Mouse (Mus musculus) MEL (cell line): ENCODE results near the gene Ankrd40. TPM values are rescaled to one million over a fixed set of nuclear protein-coding genes. Genes with fewer than 3 reads are reported as not detected.

ENCODE experiments used
- DNase-seq: peaks from one replicate; pipeline ENCODE4 v3.0.0; 2011; ENCODE audit warnings: low read depth, low spot score
- H3K27ac ChIP-seq: 2 replicates; pipeline ENCODE4 v1.5.1; 2012; ENCODE audit warnings: low read depth, mild to moderate bottlenecking, control low read depth, low read length, moderate library complexity; ENCODE audit not compliant: control insufficient read depth
- H3K27me3 ChIP-seq, 2 experiments: fragments of 150-350 bp in 1 of 2; sonication (generic) in 1 of 2; 2 replicates each; pipeline ENCODE4 v1.6.1; 2012; ENCODE audit warnings: low read length in 2 of 2, mild to moderate bottlenecking in 2 of 2, improper control_type of control experiment in 1 of 2, moderate library complexity in 1 of 2; ENCODE audit not compliant: insufficient read depth in 2 of 2, control insufficient read depth in 1 of 2
- H3K36me3 ChIP-seq, 2 experiments: 2 replicates each; pipeline ENCODE4 v1.6.1; 2012 to 2014; ENCODE audit warnings: low read length in 2 of 2, improper control_type of control experiment in 1 of 2, inconsistent platforms in 1 of 2, mild to moderate bottlenecking in 1 of 2; ENCODE audit not compliant: insufficient read depth in 2 of 2, control insufficient read depth in 1 of 2
- H3K4me1 ChIP-seq, 2 experiments: fragments of 150-350 bp in 1 of 2; sonication (generic) in 1 of 2; 2 replicates each; pipeline ENCODE4 v1.6.1; 2012; ENCODE audit warnings: low read length in 2 of 2, improper control_type of control experiment in 1 of 2, mild to moderate bottlenecking in 1 of 2; ENCODE audit not compliant: insufficient read depth in 2 of 2, control insufficient read depth in 1 of 2
- H3K4me3 ChIP-seq, 2 experiments: fragments of 150-350 bp in 1 of 2; sonication (generic) in 1 of 2; 2 replicates each; pipeline ENCODE4 v1.5.1; 2012; ENCODE audit warnings: low read depth in 2 of 2, low read length in 2 of 2, mild to moderate bottlenecking in 2 of 2, moderate library complexity in 2 of 2, control low read depth in 1 of 2, improper control_type of control experiment in 1 of 2; ENCODE audit not compliant: control insufficient read depth in 1 of 2, insufficient read depth in 1 of 2
- H3K79me2 ChIP-seq: 2 replicates; pipeline ENCODE4 v1.6.1; 2012; ENCODE audit warnings: mild to moderate bottlenecking, low read length, moderate library complexity; ENCODE audit not compliant: control insufficient read depth, poor library complexity, insufficient read depth
- H3K9ac ChIP-seq: 2 replicates; pipeline ENCODE4 v1.6.1; 2012; ENCODE audit warnings: low read depth, mild to moderate bottlenecking, control low read depth, low read length, moderate library complexity; ENCODE audit not compliant: control insufficient read depth, poor library complexity, severe bottlenecking
- H3K9me3 ChIP-seq: fragments of 150-350 bp; sonication (generic); replicated peaks from 2 replicates; pipeline ENCODE4 v1.6.1; 2012; ENCODE audit warnings: mild to moderate bottlenecking, low read length, improper control_type of control experiment, moderate library complexity; ENCODE audit not compliant: insufficient read depth
- BHLHE40 ChIP-seq: IDR thresholded peaks from 2 replicates; pipeline ENCODE4 v1.6.1; 2012; ENCODE audit warnings: low read depth, mild to moderate bottlenecking, inconsistent platforms, low read length, improper control_type of control experiment, borderline replicate concordance
- CHD1 ChIP-seq: IDR thresholded peaks from 2 replicates; pipeline ENCODE4 v1.6.1; 2012; ENCODE audit warnings: low read depth, mild to moderate bottlenecking, inconsistent platforms, low read length, improper control_type of control experiment
- CTCF ChIP-seq, 3 experiments: IDR thresholded peaks in 2 of 3; conservative IDR thresholded peaks in 1 of 3; 2 replicates each; pipeline ENCODE4 v1.5.1; 2011 to 2012; ENCODE audit warnings: low read length in 3 of 3, low read depth in 2 of 3, mild to moderate bottlenecking in 2 of 3, improper control_type of control experiment in 1 of 3, inconsistent platforms in 1 of 3, mixed read lengths in 1 of 3, moderate library complexity in 1 of 3; ENCODE audit not compliant: control insufficient read depth in 1 of 3, insufficient read depth in 1 of 3, poor library complexity in 1 of 3, severe bottlenecking in 1 of 3
- ELF1 ChIP-seq: IDR thresholded peaks from 2 replicates; pipeline ENCODE4 v1.6.1; 2014; ENCODE audit warnings: low read depth, mild to moderate bottlenecking, inconsistent platforms, low read length, improper control_type of control experiment, moderate library complexity
- EP300 ChIP-seq, 2 experiments: IDR thresholded peaks; 2 replicates each; pipeline ENCODE4 v1.6.1; 2011; ENCODE audit warnings: improper control_type of control experiment in 2 of 2, low read length in 2 of 2, low read depth in 1 of 2, mild to moderate bottlenecking in 1 of 2
- ETS1 ChIP-seq: IDR thresholded peaks from 2 replicates; pipeline ENCODE4 v1.6.1; 2012; ENCODE audit warnings: low read depth, mild to moderate bottlenecking, inconsistent platforms, low read length, improper control_type of control experiment, moderate library complexity
- GABPA ChIP-seq: IDR thresholded peaks from 2 replicates; pipeline ENCODE4 v1.6.1; 2012; ENCODE audit warnings: low read depth, mild to moderate bottlenecking, inconsistent platforms, low read length, improper control_type of control experiment, moderate library complexity
- GATA1 ChIP-seq: IDR thresholded peaks from 2 replicates; pipeline ENCODE4 v1.6.1; 2011; ENCODE audit warnings: low read depth, low read length, improper control_type of control experiment
- HCFC1 ChIP-seq: IDR thresholded peaks from 2 replicates; pipeline ENCODE4 v1.6.1; 2012; ENCODE audit warnings: low read depth, mild to moderate bottlenecking, inconsistent platforms, low read length, improper control_type of control experiment, moderate library complexity
- JUND ChIP-seq: IDR thresholded peaks from 2 replicates; pipeline ENCODE4 v1.6.1; 2011; ENCODE audit warnings: low read depth, mild to moderate bottlenecking, improper control_type of control experiment, low read length
- KAT2A ChIP-seq: conservative IDR thresholded peaks from 2 replicates; pipeline ENCODE4 v1.6.1; 2012; ENCODE audit warnings: low read depth, low read length, improper control_type of control experiment, inconsistent platforms
- MAFK ChIP-seq: IDR thresholded peaks from 2 replicates; pipeline ENCODE4 v1.6.1; 2011; ENCODE audit warnings: low read depth, mild to moderate bottlenecking, low read length, improper control_type of control experiment, borderline replicate concordance
- MAX ChIP-seq: IDR thresholded peaks from 2 replicates; pipeline ENCODE4 v1.6.1; 2011; ENCODE audit warnings: low read length, improper control_type of control experiment
- MAZ ChIP-seq: IDR thresholded peaks from 2 replicates; pipeline ENCODE4 v1.6.1; 2012; ENCODE audit warnings: low read depth, mild to moderate bottlenecking, inconsistent platforms, low read length, improper control_type of control experiment
- MXI1 ChIP-seq: IDR thresholded peaks from 2 replicates; pipeline ENCODE4 v1.6.1; 2011; ENCODE audit warnings: mild to moderate bottlenecking, low read depth, low read length, improper control_type of control experiment
- MYB ChIP-seq: IDR thresholded peaks from 2 replicates; pipeline ENCODE4 v1.6.1; 2011; ENCODE audit warnings: mild to moderate bottlenecking, low read depth, low read length, improper control_type of control experiment
- MYC ChIP-seq: IDR thresholded peaks from 2 replicates; pipeline ENCODE4 v1.6.1; 2011; ENCODE audit warnings: low read depth, mild to moderate bottlenecking, low read length, improper control_type of control experiment, moderate library complexity
- NELFE ChIP-seq: IDR thresholded peaks from 2 replicates; pipeline ENCODE4 v1.6.1; 2011; ENCODE audit warnings: low read depth, low read length, improper control_type of control experiment
- NRF1 ChIP-seq: IDR thresholded peaks from 2 replicates; pipeline ENCODE4 v1.6.1; 2014; ENCODE audit warnings: low read depth, mild to moderate bottlenecking, inconsistent platforms, low read length, improper control_type of control experiment, moderate library complexity; ENCODE audit not compliant: poor library complexity, insufficient read depth, severe bottlenecking
- POLR2A ChIP-seq, 2 experiments: IDR thresholded peaks; 2 replicates each; pipeline ENCODE4 v1.6.1; 2011 to 2012; ENCODE audit warnings: low read length in 2 of 2, mild to moderate bottlenecking in 2 of 2, control low read depth in 1 of 2, improper control_type of control experiment in 1 of 2, low read depth in 1 of 2, moderate library complexity in 1 of 2; ENCODE audit not compliant: control insufficient read depth in 1 of 2, insufficient read depth in 1 of 2, poor library complexity in 1 of 2
- POLR2AphosphoS2 ChIP-seq: IDR thresholded peaks from 2 replicates; pipeline ENCODE4 v1.6.1; 2011; ENCODE audit warnings: low read length, improper control_type of control experiment
- POLR2AphosphoS5 ChIP-seq: IDR thresholded peaks from 2 replicates; pipeline ENCODE4 v1.6.1; 2012; ENCODE audit warnings: low read depth, borderline replicate concordance, mild to moderate bottlenecking, inconsistent platforms, low read length, moderate library complexity, mixed read lengths
- RAD21 ChIP-seq: IDR thresholded peaks from 2 replicates; pipeline ENCODE4 v1.6.1; 2011; ENCODE audit warnings: mild to moderate bottlenecking, low read depth, low read length, improper control_type of control experiment
- RCOR1 ChIP-seq: IDR thresholded peaks from 2 replicates; pipeline ENCODE4 v1.6.1; 2012; ENCODE audit warnings: low read depth, mild to moderate bottlenecking, inconsistent platforms, low read length, improper control_type of control experiment
- SIN3A ChIP-seq: IDR thresholded peaks from 2 replicates; pipeline ENCODE4 v1.6.1; 2012; ENCODE audit warnings: low read length, improper control_type of control experiment, inconsistent platforms
- SMC3 ChIP-seq: IDR thresholded peaks from 2 replicates; pipeline ENCODE4 v1.6.1; 2011; ENCODE audit warnings: low read depth, low read length, improper control_type of control experiment
- TAL1 ChIP-seq: IDR thresholded peaks from 2 replicates; pipeline ENCODE4 v1.6.1; 2012; ENCODE audit warnings: mild to moderate bottlenecking, inconsistent platforms, low read length, moderate library complexity, mixed read lengths
- TBP ChIP-seq: IDR thresholded peaks from 2 replicates; pipeline ENCODE4 v1.8.0; 2011; ENCODE audit warnings: low read depth, low read length, improper control_type of control experiment
- TCF12 ChIP-seq: IDR thresholded peaks from 2 replicates; pipeline ENCODE4 v1.6.1; 2014; ENCODE audit warnings: low read depth, mild to moderate bottlenecking, inconsistent platforms, low read length, improper control_type of control experiment, moderate library complexity
- UBTF ChIP-seq: IDR thresholded peaks from 2 replicates; pipeline ENCODE4 v1.6.1; 2012; ENCODE audit warnings: low read depth, mild to moderate bottlenecking, inconsistent platforms, low read length, improper control_type of control experiment, moderate library complexity, borderline replicate concordance; ENCODE audit not compliant: insufficient read depth
- USF2 ChIP-seq, 2 experiments: IDR thresholded peaks; 2 replicates each; pipeline ENCODE4 v1.6.1; 2011 to 2012; ENCODE audit warnings: improper control_type of control experiment in 2 of 2, low read length in 2 of 2, borderline replicate concordance in 1 of 2, inconsistent platforms in 1 of 2, low read depth in 1 of 2, mild to moderate bottlenecking in 1 of 2; ENCODE audit not compliant: insufficient read depth in 1 of 2
- ZKSCAN1 ChIP-seq: IDR thresholded peaks from 2 replicates; pipeline ENCODE4 v1.6.1; 2012; ENCODE audit warnings: low read depth, mild to moderate bottlenecking, inconsistent platforms, low read length, improper control_type of control experiment, moderate library complexity
- ZMIZ1 ChIP-seq: IDR thresholded peaks from 2 replicates; pipeline ENCODE4 v1.6.1; 2012; ENCODE audit warnings: low read depth, mild to moderate bottlenecking, inconsistent platforms, low read length, improper control_type of control experiment, moderate library complexity
- ZNF384 ChIP-seq: IDR thresholded peaks from 2 replicates; pipeline ENCODE4 v1.6.1; 2012; ENCODE audit warnings: low read depth, mild to moderate bottlenecking, inconsistent platforms, low read length, improper control_type of control experiment
- polyA plus RNA-seq, 2 experiments: library from polyadenylated mRNA; stranded (reverse) in 1 of 2; unstranded in 1 of 2; fragments of >175 nt in 1 of 2; fragments of >200 nt in 1 of 2; gene quantifications; 2 replicates each; pipeline versions ENCODE4 v1.2.1 to v1.2.4; 2012; ENCODE audit warnings: low replicate concordance in 2 of 2, low read depth in 1 of 2; ENCODE audit not compliant: insufficient read length in 2 of 2, insufficient read depth in 1 of 2, missing spikeins in 1 of 2
- total RNA-seq: library from RNA; depleted of rRNA; stranded (reverse); fragments of 300-350 nt; gene quantifications from 2 replicates; pipeline ENCODE4 v1.2.3, GENCODE M21; 2012; rRNA removed

The Ankrd40 gene
- total RNA-seq (37.1 and 39.4 TPM in 2 replicates), polyA plus RNA-seq (10 to 100 TPM in 1 of 2 experiments, not detected in 1; 60.0 TPM)

DNA sequence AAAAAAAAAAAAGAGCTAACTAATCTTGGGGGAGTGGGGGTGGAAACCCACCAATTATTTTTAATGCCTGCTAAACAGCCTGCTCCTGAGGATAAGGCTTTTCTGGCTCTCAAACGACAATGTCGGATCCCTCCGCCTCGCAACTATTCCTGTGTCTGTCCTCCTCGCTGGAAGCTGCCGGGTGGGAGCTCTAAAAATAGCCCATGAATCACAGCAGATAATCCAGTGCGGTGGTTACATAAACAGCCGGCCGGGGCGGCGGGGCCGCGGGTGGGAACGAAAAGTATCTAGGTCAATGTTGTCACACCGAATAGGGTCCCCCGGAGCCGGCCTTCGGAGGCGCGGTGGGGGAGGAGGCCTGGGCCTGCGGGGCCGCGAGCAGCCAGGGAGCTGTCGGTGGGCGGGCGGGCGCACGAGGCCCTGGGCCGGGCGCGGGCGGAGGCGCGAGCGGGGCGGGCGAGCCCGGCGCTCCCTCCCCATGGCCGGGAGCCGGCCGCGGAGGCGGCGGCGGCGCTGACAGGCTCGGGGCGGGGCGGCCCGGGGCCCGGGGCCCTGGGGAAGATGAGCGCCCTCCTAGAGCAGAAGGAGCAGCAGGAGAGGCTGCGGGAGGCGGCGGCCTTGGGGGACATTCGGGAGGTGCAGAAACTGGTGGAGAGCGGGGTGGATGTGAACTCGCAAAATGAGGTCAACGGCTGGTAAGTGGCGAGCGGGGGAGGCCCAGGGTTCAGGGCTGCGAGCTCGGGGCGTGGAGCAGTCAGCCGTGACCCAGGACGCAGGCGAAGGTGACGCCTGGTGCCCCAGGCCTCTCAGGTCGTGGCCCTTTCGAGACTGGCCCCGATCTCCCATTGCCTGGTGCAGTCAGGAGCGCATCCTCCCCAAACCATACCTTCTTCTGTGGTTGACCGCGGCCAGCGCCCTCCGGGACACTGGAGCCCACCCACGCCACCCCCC is at the start of gene Ankrd40:
Gene Ankrd40 (plus strand): TSS at position 309 of the 951 bp plus-strand sequence.
- peak within 1 kb of the TSS; percentile 51 for H3K27ac ChIP-seq
- H3K36me3 ChIP-seq, result peaks cover 0 to 18% of the 10 kb centered on the region in 2 experiments; a peak in 2 of 4 replicates
- peak within 1 kb of the TSS; percentile 93 to 94 for H3K4me3 ChIP-seq
- DNase-seq, result peak; percentile 94
- H3K4me1 ChIP-seq, result peaks cover 0 to 8% of the 10 kb centered on the region in 2 experiments; a peak in 1 of 4 replicates
- no peaks in the 10 kb centered on the region for H3K27me3 ChIP-seq
- H3K9me3 ChIP-seq, result no peaks in the 10 kb centered on the region
- peaks cover 10% of the 10 kb centered on the region for H3K79me2 ChIP-seq
- peak within 1 kb of the TSS; percentile 93 for H3K9ac ChIP-seq
- TF ChIP-seq NRF1 (peak; percentile 35; the same call in 1 of the 2 replicates), JUND (no peak), GABPA (no peak), NELFE (peak; percentile 70), POLR2AphosphoS2 (no peak), ETS1 (peak; percentile 82), TBP (peak; percentile 80), KAT2A (peak; percentile 67; the same call in 1 of the 2 replicates), MYB (peak; percentile 16; the same call in 1 of the 2 replicates), TAL1 (no peak), BHLHE40 (no peak), CHD1 (no peak; the same call in 1 of the 2 replicates), POLR2A (IDR thresholded peaks at IDR 0.05; ENCODE audit: control insufficient read depth in 1 of 2, insufficient read depth in 1 of 2, low read depth in 1 of 2, low read length in 2 of 2, poor library complexity in 1 of 2) (peak; percentile 66 to 72; a peak in 3 of 4 replicates), MAZ (peak; percentile 89), MYC (no peak), MAX (peak; percentile 69), ELF1 (peak; percentile 53; the same call in 1 of the 2 replicates), RAD21 (no peak), ZMIZ1 (peak; percentile 59; the same call in 1 of the 2 replicates), TCF12 (peak; percentile 83), SMC3 (no peak; the same call in 1 of the 2 replicates), HCFC1 (peak; percentile 90), RCOR1 (peak; percentile 98), USF2 (IDR thresholded peaks at IDR 0.05; ENCODE audit: borderline replicate concordance in 1 of 2, insufficient read depth in 1 of 2, low read depth in 1 of 2, low read length in 2 of 2) (no peak), UBTF (0 out of 2 replicates have a peak, but pooled peaks have one; percentile 66), GATA1 (peak; percentile 63; the same call in 1 of the 2 replicates), EP300 (IDR thresholded peaks at IDR 0.05; ENCODE audit: low read depth in 1 of 2, low read length in 2 of 2) (peak in 1 of 2 experiments; percentile 55; a peak in 1 of 4 replicates), ZKSCAN1 (no peak), MAFK (no peak; the same call in 1 of the 2 replicates), POLR2AphosphoS5 (no peak), MXI1 (peak; percentile 91), SIN3A (peak; percentile 93), CTCF (IDR thresholded peaks at IDR 0.05 in 2 of 3, conservative IDR thresholded peaks at IDR 0.05 in 1 of 3; ENCODE audit: control insufficient read depth in 1 of 3, insufficient read depth in 1 of 3, low read depth in 2 of 3, low read length in 3 of 3, poor library complexity in 1 of 3, severe bottlenecking in 1 of 3) (peak in 1 of 3 experiments; percentile 2; a peak in 1 of 6 replicates), ZNF384 (peak; percentile 77)
